Mouse (Mus musculus) midbrain, embryonic 15.5 days (tissue): ENCODE measurements around the gene Poc1b. TPM values are rescaled to one million over a fixed set of nuclear protein-coding genes. Genes with fewer than 3 reads are reported as not detected.
"Not testable (repeated sequence)": the region's sequence is repeated elsewhere in the genome, so short reads cannot be mapped to it uniquely, and the experiment has no call there.

ENCODE experiments used
- ATAC-seq: fragments of 200-750 bp; cut with Nextera tagmentation; replicated peaks from 2 replicates; pipeline ENCODE4 v1.8.0; 2017; ENCODE audit warnings: moderate TSS enrichment
- H3K27ac ChIP-seq: fragments of 300-500 bp; sonication (generic); 2 replicates; pipeline ENCODE4 v1.5.1; 2015; ENCODE audit warnings: mild to moderate bottlenecking, inconsistent platforms
- H3K27me3 ChIP-seq: fragments of 300-500 bp; sonication (generic); replicated peaks from 2 replicates; pipeline ENCODE4 v1.6.1; 2015; ENCODE audit warnings: inconsistent platforms
- H3K36me3 ChIP-seq: fragments of 300-500 bp; sonication (generic); replicated peaks from 2 replicates; pipeline ENCODE4 v1.6.1; 2015; ENCODE audit warnings: inconsistent platforms
- H3K4me1 ChIP-seq: fragments of 300-500 bp; sonication (generic); 2 replicates; pipeline ENCODE4 v1.6.1; 2015; ENCODE audit warnings: inconsistent platforms
- H3K4me2 ChIP-seq: fragments of 300-500 bp; sonication (generic); 2 replicates; pipeline ENCODE4 v1.6.1; 2015; ENCODE audit warnings: inconsistent platforms, mild to moderate bottlenecking, moderate library complexity
- H3K4me3 ChIP-seq: fragments of 300-500 bp; sonication (generic); 2 replicates; pipeline ENCODE4 v1.5.1; 2015; ENCODE audit warnings: mild to moderate bottlenecking, inconsistent platforms
- H3K9ac ChIP-seq: fragments of 300-500 bp; sonication (generic); 2 replicates; pipeline ENCODE4 v1.6.1; 2015; ENCODE audit warnings: mild to moderate bottlenecking, inconsistent platforms
- H3K9me3 ChIP-seq: fragments of 300-500 bp; sonication (generic); 2 replicates; pipeline ENCODE4 v1.6.1; 2016; ENCODE audit warnings: inconsistent platforms
- WGBS: fragments of 180-500 bp; shearing (Covaris S2); methylation state at CpG from one replicate; pipeline ENCODE4 v1.1.7; 2015; ENCODE audit warnings: mixed read lengths; 5-methylcytosine and 5-hydroxymethylcytosine counted together
- polyA plus RNA-seq: library from polyadenylated mRNA; unstranded; fragments of >200 nt; fragmentation: Nextera tagmentation; extraction: Ambion mirVana; gene quantifications from 2 replicates; pipeline ENCODE4 v1.2.1, GENCODE M21; 2015

The Poc1b gene
- polyA plus RNA-seq, 1 experiment from 2014 or later: 10.9 TPM

- peaks cover 21% of the 10 kb centered on the region for H3K4me1 ChIP-seq
- no peaks in the 10 kb centered on the region for H3K27me3 ChIP-seq
- no peaks in the 10 kb centered on the region for H3K9me3 ChIP-seq
- peak overlapping the region; percentile 50 for H3K4me2 ChIP-seq
- H3K9ac ChIP-seq: no peak overlapping the region; the same call in 1 of the 2 replicates
- peak overlapping the region; percentile 23 for H3K27ac ChIP-seq
- ATAC-seq: peak; percentile 60
- no peaks in the 10 kb centered on the region for H3K36me3 ChIP-seq
- WGBS: under 1% methylated on average over 29 of the region's 29 CpGs
- H3K4me3 ChIP-seq: peak overlapping the region; percentile 25
Observed at GRCm38 (mm10) chr10:99203577-99204487, 97.0 kb downstream of the Poc1b start.

GRCm38 (mm10) chr10:99204553-99204952 is 97.7 kb downstream of the Poc1b start:
- 8% methylated on average over 11 of the region's 11 CpGs for WGBS
- peak; percentile 48; the same call in 1 of the 2 replicates for ATAC-seq
- no peaks in the 10 kb centered on the region for H3K36me3 ChIP-seq
- no peaks in the 10 kb centered on the region for H3K27me3 ChIP-seq
- no peak overlapping the region for H3K4me3 ChIP-seq
- H3K9ac ChIP-seq: no peak overlapping the region
- no peaks in the 10 kb centered on the region for H3K9me3 ChIP-seq
- peak overlapping the region; percentile 50 for H3K4me2 ChIP-seq
- H3K4me1 ChIP-seq: peaks cover 21% of the 10 kb centered on the region
- no peak overlapping the region for H3K27ac ChIP-seq

GRCm38 (mm10) chr10:99207121-99207520 is 100.3 kb downstream of the Poc1b start:
- H3K36me3 ChIP-seq: no peaks in the 10 kb centered on the region
- H3K27ac ChIP-seq: no peak overlapping the region
- H3K4me3 ChIP-seq: no peak overlapping the region
- H3K9ac ChIP-seq: no peak overlapping the region
- H3K4me1 ChIP-seq: peaks cover 18% of the 10 kb centered on the region
- H3K27me3 ChIP-seq: no peaks in the 10 kb centered on the region
- no peak overlapping the region for H3K4me2 ChIP-seq
- WGBS: 67% methylated on average over 2 of the region's 2 CpGs
- ATAC-seq: no peak
- H3K9me3 ChIP-seq: no peaks in the 10 kb centered on the region

- ATAC-seq: no peak
- no peak overlapping the region for H3K9ac ChIP-seq
- H3K4me3 ChIP-seq: no peak overlapping the region
- no peaks in the 10 kb centered on the region for H3K36me3 ChIP-seq
- no peak overlapping the region for H3K27ac ChIP-seq
- H3K4me1 ChIP-seq: peaks cover 7% of the 10 kb centered on the region
- no peaks in the 10 kb centered on the region for H3K9me3 ChIP-seq
- no peak overlapping the region for H3K4me2 ChIP-seq
- no peaks in the 10 kb centered on the region for H3K27me3 ChIP-seq
- WGBS: 84% methylated on average over 13 of the region's 13 CpGs
Observed at GRCm38 (mm10) chr10:99209146-99209800, 102.4 kb downstream of the Poc1b start.

- ATAC-seq: no peak
- no peaks in the 10 kb centered on the region for H3K9me3 ChIP-seq
- WGBS: 92% methylated on average over 6 of the region's 6 CpGs
- no peaks in the 10 kb centered on the region for H3K27me3 ChIP-seq
- no peaks in the 10 kb centered on the region for H3K4me1 ChIP-seq
- no peak overlapping the region for H3K27ac ChIP-seq
- no peaks in the 10 kb centered on the region for H3K36me3 ChIP-seq
- no peak overlapping the region for H3K9ac ChIP-seq
- H3K4me3 ChIP-seq: no peak overlapping the region
- H3K4me2 ChIP-seq: no peak overlapping the region
Observed at GRCm38 (mm10) chr10:99211021-99211420, 104.2 kb downstream of the Poc1b start.

- no peak overlapping the region for H3K27ac ChIP-seq
- 95% methylated on average over 9 of the region's 9 CpGs for WGBS
- no peak overlapping the region for H3K4me3 ChIP-seq
- no peak for ATAC-seq
- H3K36me3 ChIP-seq: no peaks in the 10 kb centered on the region
- H3K4me1 ChIP-seq: no peaks in the 10 kb centered on the region
- no peak overlapping the region for H3K4me2 ChIP-seq
- H3K9me3 ChIP-seq: no peaks in the 10 kb centered on the region
- H3K27me3 ChIP-seq: no peaks in the 10 kb centered on the region
- no peak overlapping the region for H3K9ac ChIP-seq
Observed at GRCm38 (mm10) chr10:99211503-99212265, 104.8 kb downstream of the Poc1b start.

- Histone ChIP-seq H3K9me3 (no peaks in the 10 kb centered on the region), H3K36me3 (no peaks in the 10 kb centered on the region), H3K27ac (no peak overlapping the region), H3K4me1 (no peaks in the 10 kb centered on the region), H3K4me2 (no peak overlapping the region), H3K4me3 (no peak overlapping the region), H3K27me3 (no peaks in the 10 kb centered on the region), H3K9ac (no peak overlapping the region)
- ATAC-seq: no peak
- WGBS: 87% methylated on average over 15 of the region's 15 CpGs
Observed at GRCm38 (mm10) chr10:99214421-99215299, 107.8 kb downstream of the Poc1b start.

GRCm38 (mm10) chr10:99216570-99216969 is 109.7 kb downstream of the Poc1b start:
- ATAC-seq, H3K9ac ChIP-seq, H3K27ac ChIP-seq, H3K27me3 ChIP-seq, H3K4me1 ChIP-seq, H3K4me2 ChIP-seq, H3K9me3 ChIP-seq, H3K4me3 ChIP-seq, H3K36me3 ChIP-seq: not testable (repeated sequence)
- WGBS: 92% methylated on average over 15 of the region's 15 CpGs

GRCm38 (mm10) chr10:99221540-99221939 is 114.7 kb downstream of the Poc1b start:
- 91% methylated on average over 8 of the region's 8 CpGs for WGBS
- Histone ChIP-seq H3K4me1 (no peaks in the 10 kb centered on the region), H3K36me3 (no peaks in the 10 kb centered on the region), H3K27ac (no peak overlapping the region), H3K27me3 (no peaks in the 10 kb centered on the region), H3K9me3 (no peaks in the 10 kb centered on the region), H3K4me2 (no peak overlapping the region), H3K9ac (no peak overlapping the region), H3K4me3 (no peak overlapping the region)
- ATAC-seq: no peak

GRCm38 (mm10) chr10:99222726-99223125 is 115.9 kb downstream of the Poc1b start:
- H3K36me3 ChIP-seq: no peaks in the 10 kb centered on the region

GRCm38 (mm10) chr10:99224218-99224617 is 117.4 kb downstream of the Poc1b start:
- Histone ChIP-seq H3K4me1 (peaks cover 13% of the 10 kb centered on the region), H3K27me3 (no peaks in the 10 kb centered on the region), H3K9ac (no peak overlapping the region), H3K4me2 (no peak overlapping the region), H3K9me3 (no peaks in the 10 kb centered on the region), H3K36me3 (no peaks in the 10 kb centered on the region), H3K4me3 (no peak overlapping the region), H3K27ac (no peak overlapping the region)
- WGBS: 76% methylated on average over 3 of the region's 3 CpGs
- no peak for ATAC-seq

More at GRCm38 (mm10) chr10:99222726-99223125, 115.9 kb downstream of the Poc1b start:
- Histone ChIP-seq H3K27me3 (no peaks in the 10 kb centered on the region), H3K9ac (no peak overlapping the region), H3K4me2 (no peak overlapping the region), H3K4me1 (0 out of 2 replicates have a peak, but pooled peaks cover under 1% of the 10 kb centered on the region), H3K4me3 (no peak overlapping the region), H3K9me3 (no peaks in the 10 kb centered on the region), H3K27ac (no peak overlapping the region)
- no peak for ATAC-seq
- 82% methylated on average over 5 of the region's 5 CpGs for WGBS
